Mouse (Mus musculus) hindbrain, embryonic 13.5 days (tissue): ENCODE data around the gene Cryzl1. TPM values are rescaled to one million over a fixed set of nuclear protein-coding genes. Genes with fewer than 3 reads are reported as not detected.

ENCODE experiments used
- ATAC-seq: fragments of 200-750 bp; cut with Nextera tagmentation; 2 replicates; pipeline ENCODE4 v1.8.0; 2017; ENCODE audit warnings: moderate TSS enrichment; ENCODE audit not compliant: low FRiP score
- H3K27ac ChIP-seq: fragments of 300-500 bp; sonication (generic); 2 replicates; pipeline ENCODE4 v1.5.1; 2015; ENCODE audit warnings: inconsistent platforms, mild to moderate bottlenecking, moderate library complexity
- H3K27me3 ChIP-seq: fragments of 300-500 bp; sonication (generic); 2 replicates; pipeline ENCODE4 v1.6.1; 2015; ENCODE audit warnings: mild to moderate bottlenecking, inconsistent platforms
- H3K36me3 ChIP-seq: fragments of 300-500 bp; sonication (generic); 2 replicates; pipeline ENCODE4 v1.6.1; 2015; ENCODE audit warnings: mild to moderate bottlenecking, inconsistent platforms
- H3K4me1 ChIP-seq: fragments of 300-500 bp; sonication (generic); replicated peaks from 2 replicates; pipeline ENCODE4 v1.6.1; 2015; ENCODE audit warnings: inconsistent platforms
- H3K4me2 ChIP-seq: fragments of 300-500 bp; sonication (generic); 2 replicates; pipeline ENCODE4 v1.6.1; 2015; ENCODE audit warnings: inconsistent platforms, mild to moderate bottlenecking, moderate library complexity
- H3K4me3 ChIP-seq: fragments of 300-500 bp; sonication (generic); 2 replicates; pipeline ENCODE4 v1.5.1; 2015; ENCODE audit warnings: mild to moderate bottlenecking, inconsistent platforms
- H3K9ac ChIP-seq: fragments of 300-500 bp; sonication (generic); 2 replicates; pipeline ENCODE4 v1.6.1; 2015; ENCODE audit warnings: mild to moderate bottlenecking, inconsistent platforms
- H3K9me3 ChIP-seq: fragments of 300-500 bp; sonication (generic); 2 replicates; pipeline ENCODE4 v1.6.1; 2016; ENCODE audit warnings: inconsistent platforms
- WGBS: fragments of 180-500 bp; shearing (Covaris S2); methylation state at CpG from one replicate; pipeline ENCODE4 v1.1.7; 2015; 5-methylcytosine and 5-hydroxymethylcytosine counted together
- polyA plus RNA-seq: library from polyadenylated mRNA; unstranded; fragments of >200 nt; fragmentation: Nextera tagmentation; extraction: Ambion mirVana; gene quantifications from 2 replicates; pipeline ENCODE4 v1.2.1, GENCODE M21; 2015

Cryzl1 gene
- polyA plus RNA-seq, 1 experiment from 2014 or later: 95.5 TPM

- no peak for ATAC-seq
- H3K36me3 ChIP-seq: peaks cover 74% of the 10 kb centered on the region
- H3K4me1 ChIP-seq: no peaks in the 10 kb centered on the region
- H3K27me3 ChIP-seq: no peaks in the 10 kb centered on the region
- H3K4me2 ChIP-seq: no peak overlapping the region
- H3K4me3 ChIP-seq: no peak overlapping the region
- 54% methylated on average over 3 of the region's 3 CpGs for WGBS
- no peaks in the 10 kb centered on the region for H3K9me3 ChIP-seq
- H3K27ac ChIP-seq: no peak overlapping the region
- H3K9ac ChIP-seq: no peak overlapping the region
Measured at GRCm38 (mm10) chr16:91702771-91703188, 26.0 kb downstream of the Cryzl1 start.

- H3K4me3 ChIP-seq: no peak overlapping the region
Measured at GRCm38 (mm10) chr16:91701908-91702307, 26.9 kb downstream of the Cryzl1 start.

GRCm38 (mm10) chr16:91698995-91699394 is 29.8 kb downstream of the Cryzl1 start:
- H3K36me3 ChIP-seq: peaks cover 75% of the 10 kb centered on the region
- no peak for ATAC-seq
- WGBS: 97% methylated on average over 1 of the region's 1 CpGs

More at GRCm38 (mm10) chr16:91701908-91702307, 26.9 kb downstream of the Cryzl1 start:
- Histone ChIP-seq H3K36me3 (peaks cover 75% of the 10 kb centered on the region), H3K4me2 (no peak overlapping the region), H3K4me1 (no peaks in the 10 kb centered on the region), H3K9ac (no peak overlapping the region), H3K9me3 (no peaks in the 10 kb centered on the region), H3K27me3 (no peaks in the 10 kb centered on the region), H3K27ac (no peak overlapping the region)
- ATAC-seq: no peak
- 90% methylated on average over 13 of the region's 13 CpGs for WGBS

GRCm38 (mm10) chr16:91695108-91695755 is 33.5 kb downstream of the Cryzl1 start:
- Histone ChIP-seq H3K9ac (no peak overlapping the region), H3K4me2 (no peak overlapping the region), H3K4me3 (no peak overlapping the region), H3K9me3 (no peaks in the 10 kb centered on the region), H3K4me1 (no peaks in the 10 kb centered on the region), H3K27ac (0 out of 2 replicates have a peak overlapping the region, but pooled peaks have one; percentile 8), H3K36me3 (peaks cover 53% of the 10 kb centered on the region), H3K27me3 (no peaks in the 10 kb centered on the region)
- 77% methylated on average over 8 of the region's 8 CpGs for WGBS
- no peak; the same call in 1 of the 2 replicates for ATAC-seq

More at GRCm38 (mm10) chr16:91698995-91699394, 29.8 kb downstream of the Cryzl1 start:
- H3K9ac ChIP-seq: no peak overlapping the region
- no peak overlapping the region for H3K27ac ChIP-seq
- H3K4me2 ChIP-seq: no peak overlapping the region
- no peaks in the 10 kb centered on the region for H3K27me3 ChIP-seq
- no peak overlapping the region for H3K4me3 ChIP-seq
- H3K4me1 ChIP-seq: no peaks in the 10 kb centered on the region
- no peaks in the 10 kb centered on the region for H3K9me3 ChIP-seq

GRCm38 (mm10) chr16:91694455-91695084 is 34.2 kb downstream of the Cryzl1 start:
- Histone ChIP-seq H3K9ac (no peak overlapping the region), H3K27ac (0 out of 2 replicates have a peak overlapping the region, but pooled peaks have one; percentile 8)

GRCm38 (mm10) chr16:91689791-91690190 is 39.0 kb downstream of the Cryzl1 start:
- WGBS: 49% methylated on average over 7 of the region's 7 CpGs
- Histone ChIP-seq H3K36me3 (peaks cover 30% of the 10 kb centered on the region), H3K4me3 (0 out of 2 replicates have a peak overlapping the region, but pooled peaks have one; percentile 2), H3K27me3 (no peaks in the 10 kb centered on the region), H3K9ac (0 out of 2 replicates have a peak overlapping the region, but pooled peaks have one; percentile 40), H3K27ac (no peak overlapping the region), H3K4me1 (peaks cover 21% of the 10 kb centered on the region), H3K4me2 (peak overlapping the region; percentile 82), H3K9me3 (no peaks in the 10 kb centered on the region)
- no peak for ATAC-seq

More at GRCm38 (mm10) chr16:91694455-91695084, 34.2 kb downstream of the Cryzl1 start:
- Histone ChIP-seq H3K4me2 (no peak overlapping the region), H3K4me3 (no peak overlapping the region), H3K27me3 (no peaks in the 10 kb centered on the region), H3K4me1 (peaks cover 5% of the 10 kb centered on the region), H3K36me3 (peaks cover 49% of the 10 kb centered on the region), H3K9me3 (no peaks in the 10 kb centered on the region)
- 32% methylated on average over 14 of the region's 14 CpGs for WGBS
- peak; percentile 82 for ATAC-seq

GRCm38 (mm10) chr16:91688619-91689334 is 40.0 kb downstream of the Cryzl1 start, which contains the start of gene Donson:
Donson (minus strand) TSS chr16:91688770.
- ATAC-seq: peak; percentile 99

GRCm38 (mm10) chr16:91688023-91688618 is 40.7 kb downstream of the Cryzl1 start:
- Histone ChIP-seq H3K9ac (peak overlapping the region; percentile 96), H3K27ac (peak overlapping the region; percentile 93), H3K36me3 (peaks cover 34% of the 10 kb centered on the region), H3K4me3 (peak overlapping the region; percentile 91), H3K27me3 (no peaks in the 10 kb centered on the region), H3K4me1 (peaks cover 21% of the 10 kb centered on the region), H3K4me2 (peak overlapping the region; percentile 82), H3K9me3 (no peaks in the 10 kb centered on the region)
- under 1% methylated on average over 51 of the region's 51 CpGs for WGBS
- peak; percentile 83 for ATAC-seq

More at GRCm38 (mm10) chr16:91688619-91689334, 40.0 kb downstream of the Cryzl1 start, which contains the start of gene Donson:
- WGBS: under 1% methylated on average over 65 of the region's 71 CpGs
- H3K4me3 ChIP-seq: peak within 1 kb of the TSS; percentile 91
- H3K4me2 ChIP-seq: peak within 1 kb of the TSS; percentile 82
- H3K9me3 ChIP-seq: no peaks in the 10 kb centered on the region
- no peaks in the 10 kb centered on the region for H3K27me3 ChIP-seq
- H3K9ac ChIP-seq: peak within 1 kb of the TSS; percentile 96
- H3K4me1 ChIP-seq: peaks cover 21% of the 10 kb centered on the region
- peaks cover 32% of the 10 kb centered on the region for H3K36me3 ChIP-seq
- peak within 1 kb of the TSS; percentile 93 for H3K27ac ChIP-seq

- no peak overlapping the region for H3K4me3 ChIP-seq
- peaks cover 21% of the 10 kb centered on the region for H3K4me1 ChIP-seq
- H3K27ac ChIP-seq: no peak overlapping the region
- H3K27me3 ChIP-seq: no peaks in the 10 kb centered on the region
- H3K9me3 ChIP-seq: no peaks in the 10 kb centered on the region
- H3K36me3 ChIP-seq: peaks cover 50% of the 10 kb centered on the region
- WGBS: 91% methylated on average over 5 of the region's 5 CpGs
- no peak overlapping the region for H3K4me2 ChIP-seq
- H3K9ac ChIP-seq: no peak overlapping the region
- no peak for ATAC-seq
Measured at GRCm38 (mm10) chr16:91686369-91686768, 42.4 kb downstream of the Cryzl1 start.

GRCm38 (mm10) chr16:91685526-91685925 is 43.2 kb downstream of the Cryzl1 start:
- H3K9ac ChIP-seq: no peak overlapping the region
- no peak overlapping the region for H3K4me3 ChIP-seq
- peaks cover 21% of the 10 kb centered on the region for H3K4me1 ChIP-seq
- no peaks in the 10 kb centered on the region for H3K27me3 ChIP-seq
- peaks cover 55% of the 10 kb centered on the region for H3K36me3 ChIP-seq
- no peak overlapping the region for H3K27ac ChIP-seq
- ATAC-seq: no peak
- WGBS: 93% methylated on average over 5 of the region's 5 CpGs
- H3K9me3 ChIP-seq: no peaks in the 10 kb centered on the region
- H3K4me2 ChIP-seq: no peak overlapping the region

GRCm38 (mm10) chr16:91680656-91681055 is 48.1 kb downstream of the Cryzl1 start:
- H3K4me1 ChIP-seq: no peaks in the 10 kb centered on the region
- no peak overlapping the region for H3K4me3 ChIP-seq
- ATAC-seq: no peak
- H3K27me3 ChIP-seq: no peaks in the 10 kb centered on the region
- peaks cover 89% of the 10 kb centered on the region for H3K36me3 ChIP-seq
- no peaks in the 10 kb centered on the region for H3K9me3 ChIP-seq
- 87% methylated on average over 5 of the region's 5 CpGs for WGBS
- no peak overlapping the region for H3K27ac ChIP-seq
- no peak overlapping the region for H3K4me2 ChIP-seq
- H3K9ac ChIP-seq: no peak overlapping the region
